Mouse (Mus musculus) megakaryocyte, embryonic 14.5 days (primary cell): ENCODE results near the gene Fam71b. TPM values are rescaled to one million over a fixed set of nuclear protein-coding genes. Genes with fewer than 3 reads are reported as not detected.

ENCODE experiments used
- H3K27me3 ChIP-seq: replicated peaks from 2 replicates; pipeline ENCODE3; 2012; ENCODE audit warnings: inconsistent platforms
- H3K36me3 ChIP-seq: replicated peaks from 2 replicates; pipeline ENCODE3; 2012; ENCODE audit warnings: low read length, inconsistent platforms, mixed read lengths
- H3K4me1 ChIP-seq: 2 replicates; pipeline ENCODE4 v1.6.1; 2012; ENCODE audit warnings: inconsistent platforms
- H3K4me3 ChIP-seq: replicated peaks from 2 replicates; pipeline ENCODE3; 2012; ENCODE audit warnings: moderate library complexity, mild to moderate bottlenecking, inconsistent platforms
- H3K9me3 ChIP-seq: 2 replicates; pipeline ENCODE4 v1.6.1; 2012; ENCODE audit warnings: inconsistent platforms
- FLI1 ChIP-seq: IDR thresholded peaks from 2 replicates; pipeline ENCODE4 v1.6.1; 2012; ENCODE audit warnings: low read length, inconsistent platforms, mixed read lengths
- GATA1 ChIP-seq: IDR thresholded peaks from 3 replicates; pipeline ENCODE4 v1.6.1; 2012; ENCODE audit warnings: mixed read lengths, low read length, inconsistent platforms, borderline replicate concordance
- polyA plus RNA-seq: library from polyadenylated mRNA; stranded (reverse); fragments of >175 nt; gene quantifications from 2 replicates; pipeline ENCODE4 v1.2.3, GENCODE M21; 2012; ENCODE audit warnings: low replicate concordance; ENCODE audit not compliant: insufficient read depth

Fam71b gene
- polyA plus RNA-seq, 1 experiment: 0.43 TPM

GRCm38 (mm10) chr11:46366357-46366756 is 30.0 kb upstream of the Fam71b start:
- Histone ChIP-seq H3K4me1 (peaks cover 20% of the 10 kb centered on the region), H3K9me3 (no peaks in the 10 kb centered on the region), H3K4me3 (no peak overlapping the region), H3K36me3 (no peaks in the 10 kb centered on the region), H3K27me3 (peaks cover 6% of the 10 kb centered on the region)
- no peak for TF ChIP-seq FLI1
- TF ChIP-seq GATA1: no peak

DNA sequence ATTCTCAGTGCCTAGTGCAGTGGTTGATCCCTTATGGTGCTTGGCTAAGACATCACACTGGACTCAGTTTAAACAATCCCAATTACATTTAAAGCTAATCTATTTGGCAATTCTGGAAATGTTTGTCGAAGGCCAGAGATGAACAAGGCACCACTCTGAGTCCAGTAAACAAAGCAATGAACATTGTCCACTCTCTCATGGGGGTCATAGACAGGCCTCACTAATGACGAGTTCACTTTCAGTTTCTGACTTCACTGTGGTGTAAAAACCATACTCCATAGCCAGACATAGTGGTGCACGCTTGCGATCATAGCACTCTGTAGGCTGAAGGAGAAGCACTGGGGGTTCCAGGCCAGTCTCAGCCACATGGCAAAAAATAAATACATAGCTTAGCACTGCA is 25.9 kb upstream of the Fam71b start:
- Histone ChIP-seq H3K36me3 (no peaks in the 10 kb centered on the region), H3K9me3 (no peaks in the 10 kb centered on the region), H3K4me3 (no peak overlapping the region), H3K4me1 (peaks cover 36% of the 10 kb centered on the region), H3K27me3 (no peaks in the 10 kb centered on the region)
- TF ChIP-seq GATA1: no peak

- no peaks in the 10 kb centered on the region for H3K27me3 ChIP-seq
- TF ChIP-seq GATA1 (no peak), FLI1 (no peak)
- no peaks in the 10 kb centered on the region for H3K9me3 ChIP-seq
- no peak overlapping the region for H3K4me3 ChIP-seq
- H3K4me1 ChIP-seq: peaks cover 36% of the 10 kb centered on the region
- no peaks in the 10 kb centered on the region for H3K36me3 ChIP-seq
These were observed 25.1 kb upstream of the Fam71b start for GRCm38 (mm10) chr11:46371250-46371649.

DNA sequence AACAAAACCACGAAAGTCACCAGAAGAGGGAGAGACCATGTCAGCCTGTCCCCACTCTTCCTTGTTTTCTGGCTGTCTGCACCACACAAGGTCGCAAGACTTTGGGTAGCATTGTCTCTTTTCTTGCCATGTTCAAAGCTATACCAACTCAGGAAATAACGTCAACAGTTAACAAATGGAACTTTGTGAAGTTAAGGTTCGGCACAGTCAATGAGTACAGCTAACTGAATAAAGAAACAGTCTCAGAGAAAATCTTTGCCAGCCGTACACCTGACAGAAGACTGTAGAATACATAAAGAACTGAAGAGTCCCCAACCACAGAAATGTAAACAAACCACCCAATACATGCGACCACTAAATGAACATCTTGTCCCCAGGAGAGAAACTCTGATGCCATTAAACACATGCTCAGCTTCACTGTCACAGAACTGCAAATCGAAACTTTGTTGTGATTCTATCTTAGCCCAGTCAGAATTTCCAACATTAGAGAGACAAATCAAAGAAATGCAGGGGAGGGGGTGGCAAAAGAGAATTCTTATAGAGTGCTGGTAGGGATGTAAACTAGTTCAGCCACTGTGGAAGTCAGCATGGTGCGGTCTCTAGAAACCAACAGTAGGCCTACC is 23.9 kb upstream of the Fam71b start:
- TF ChIP-seq FLI1: no peak
- no peak for TF ChIP-seq GATA1
- H3K4me1 ChIP-seq: peaks cover 39% of the 10 kb centered on the region
- H3K9me3 ChIP-seq: no peaks in the 10 kb centered on the region
- H3K4me3 ChIP-seq: no peak overlapping the region
- H3K27me3 ChIP-seq: no peaks in the 10 kb centered on the region
- no peaks in the 10 kb centered on the region for H3K36me3 ChIP-seq

DNA sequence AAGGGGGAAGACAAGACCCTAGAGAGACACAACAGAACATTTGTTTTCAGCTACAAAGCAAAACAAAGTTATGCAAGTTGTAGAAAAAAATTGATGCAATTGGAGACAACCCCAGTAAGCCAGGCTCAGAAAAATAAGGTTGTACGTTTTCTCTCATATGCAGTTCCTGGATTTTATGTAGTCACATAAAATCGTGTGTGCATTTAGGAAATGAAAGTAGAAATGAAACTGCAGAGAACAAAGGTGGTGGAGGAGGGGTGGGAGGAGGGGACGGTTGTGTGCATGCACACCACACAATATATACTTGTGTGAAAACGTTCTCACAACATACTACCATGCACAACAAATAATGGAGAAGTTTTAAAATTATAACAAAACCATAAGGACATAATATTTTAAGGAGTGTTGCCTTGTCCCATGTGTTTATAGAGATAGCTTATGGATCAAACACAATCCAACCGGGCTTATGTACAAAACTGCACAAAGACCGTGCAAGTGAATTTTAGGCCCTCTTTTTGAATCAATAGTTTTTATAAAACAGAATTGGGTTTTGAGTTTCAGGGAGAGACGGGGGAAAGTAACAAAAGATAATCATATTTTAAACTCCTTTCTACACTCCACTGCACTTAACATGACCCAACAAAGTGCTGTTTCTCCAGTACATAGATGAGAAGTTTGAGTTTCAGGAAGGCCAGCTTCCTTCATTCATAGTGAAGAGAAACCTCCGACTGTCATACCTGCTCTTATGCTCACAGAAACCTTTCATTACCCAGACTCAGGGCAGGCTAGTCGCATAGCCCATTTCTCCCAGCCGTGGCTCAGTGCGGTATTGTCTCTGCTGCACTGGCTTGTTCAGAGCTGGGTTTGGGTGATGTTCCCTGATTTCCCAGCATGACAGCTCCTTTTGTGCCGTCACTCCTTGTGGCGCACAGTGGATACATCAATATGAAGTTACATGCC is 23.0 kb upstream of the Fam71b start:
- TF ChIP-seq GATA1: no peak
- TF ChIP-seq FLI1: no peak
- no peak overlapping the region for H3K4me3 ChIP-seq
- H3K9me3 ChIP-seq: no peaks in the 10 kb centered on the region
- H3K27me3 ChIP-seq: no peaks in the 10 kb centered on the region
- H3K36me3 ChIP-seq: no peaks in the 10 kb centered on the region
- H3K4me1 ChIP-seq: peaks cover 47% of the 10 kb centered on the region

DNA sequence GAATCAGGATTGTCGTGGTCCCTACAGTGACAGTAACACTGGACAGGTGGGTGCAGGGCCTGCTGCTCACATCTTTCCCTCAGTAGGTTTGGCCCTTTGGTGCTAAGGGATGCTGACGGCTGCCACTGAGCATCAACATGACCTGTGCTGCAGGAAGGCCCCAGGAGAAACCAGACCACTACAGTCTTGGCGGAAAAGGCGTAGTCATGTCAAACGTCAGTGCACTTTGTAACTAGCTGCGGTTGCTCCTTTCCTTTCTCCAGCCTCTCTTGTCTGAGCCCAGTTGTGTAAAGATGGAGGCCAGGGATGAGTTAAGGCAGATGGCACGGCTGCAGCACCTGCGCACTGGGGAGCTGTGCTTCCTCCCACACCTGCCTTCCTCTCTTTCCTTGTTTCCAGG is 21.3 kb upstream of the Fam71b start:
- Histone ChIP-seq H3K36me3 (no peaks in the 10 kb centered on the region), H3K4me1 (peaks cover 54% of the 10 kb centered on the region), H3K4me3 (no peak overlapping the region), H3K27me3 (no peaks in the 10 kb centered on the region), H3K9me3 (no peaks in the 10 kb centered on the region)
- TF ChIP-seq FLI1 (no peak), GATA1 (no peak)

DNA sequence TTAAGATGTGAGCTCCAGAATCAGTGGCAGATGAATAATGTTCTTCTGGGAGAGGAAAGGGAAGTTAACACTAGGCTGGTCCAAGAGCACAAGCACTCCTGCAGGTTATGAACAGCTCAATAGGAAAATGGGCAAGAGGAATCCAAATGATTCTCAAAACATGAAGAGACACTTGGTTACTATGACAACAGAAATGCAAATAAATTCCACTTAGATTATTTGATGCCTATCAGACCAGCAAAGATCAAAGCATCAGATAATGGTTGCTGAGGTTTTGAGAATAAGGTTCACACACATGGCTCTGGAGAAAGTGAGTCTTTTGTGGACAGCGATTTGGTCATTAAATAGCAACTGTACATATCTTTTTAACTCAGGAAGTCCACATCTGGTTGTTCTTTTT is 19.0 kb upstream of the Fam71b start:
- TF ChIP-seq FLI1: no peak
- no peak for TF ChIP-seq GATA1
- H3K4me1 ChIP-seq: peaks cover 43% of the 10 kb centered on the region
- peaks cover 1% of the 10 kb centered on the region for H3K27me3 ChIP-seq
- H3K4me3 ChIP-seq: no peak overlapping the region
- no peaks in the 10 kb centered on the region for H3K9me3 ChIP-seq
- no peaks in the 10 kb centered on the region for H3K36me3 ChIP-seq

- H3K27me3 ChIP-seq: peaks cover 1% of the 10 kb centered on the region
- TF ChIP-seq GATA1: no peak
- TF ChIP-seq FLI1: no peak
- H3K4me3 ChIP-seq: no peak overlapping the region
- no peaks in the 10 kb centered on the region for H3K9me3 ChIP-seq
- H3K4me1 ChIP-seq: peaks cover 37% of the 10 kb centered on the region
- no peaks in the 10 kb centered on the region for H3K36me3 ChIP-seq
These were observed 18.3 kb upstream of the Fam71b start for GRCm38 (mm10) chr11:46377819-46378782.

- H3K4me3 ChIP-seq: no peak overlapping the region
- no peaks in the 10 kb centered on the region for H3K36me3 ChIP-seq
- H3K27me3 ChIP-seq: peaks cover 1% of the 10 kb centered on the region
- peaks cover 26% of the 10 kb centered on the region for H3K4me1 ChIP-seq
- TF ChIP-seq FLI1 (no peak), GATA1 (no peak)
- H3K9me3 ChIP-seq: no peaks in the 10 kb centered on the region
These were observed 16.2 kb upstream of the Fam71b start for GRCm38 (mm10) chr11:46380097-46380675.
